Mouse (Mus musculus) lung, adult 2 months (tissue): ENCODE data around the gene Otud7b.

Experiments
- CTCF ChIP-seq: fragments of 200-500 bp; IDR thresholded peaks from 2 replicates; pipeline ENCODE4 v1.5.1; 2011; ENCODE audit warnings: mild to moderate bottlenecking, low read length, control low read depth; ENCODE audit not compliant: insufficient read depth
- POLR2A ChIP-seq: fragments of 200-500 bp; IDR thresholded peaks from 2 replicates; pipeline ENCODE4 v1.6.1; 2011; ENCODE audit warnings: low read depth, mild to moderate bottlenecking, control low read depth, low read length, borderline replicate concordance; ENCODE audit errors: extremely low read depth

DNA sequence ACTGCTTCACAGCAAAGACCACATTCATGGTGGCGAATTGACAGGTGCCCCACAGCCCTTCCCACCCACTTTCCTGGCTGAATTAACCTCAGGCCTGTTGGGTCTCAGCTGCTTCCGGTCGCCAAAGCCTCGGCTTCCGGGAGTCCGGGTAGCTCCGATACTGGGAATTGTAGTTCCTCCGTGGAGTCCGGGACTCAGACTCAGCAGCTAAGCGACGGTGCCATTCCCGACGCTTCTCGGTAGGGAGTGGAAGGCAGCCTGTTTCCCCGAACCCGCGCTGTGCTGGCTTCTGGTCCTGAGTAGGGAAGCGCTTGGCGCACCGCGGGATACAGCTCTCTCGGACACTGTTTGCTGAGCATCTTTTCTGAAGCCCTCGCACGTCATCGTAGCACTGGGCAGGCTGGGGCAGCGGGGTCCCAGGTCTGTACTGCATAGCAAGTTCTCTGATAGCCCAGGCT lies 46.6 kb upstream of the Otud7b start:
- no peak for TF ChIP-seq CTCF
- TF ChIP-seq POLR2A: peak; percentile 57; the same call in 1 of the 2 replicates
